Mouse (Mus musculus): ENCODE measurements around the gene Prpf19.

GRCm38 (mm10) chr19:10940801-10941457, 45.9 kb downstream of the Prpf19 start:
- TF ChIP-seq CTCF (IDR thresholded peaks at IDR 0.05; ENCODE audit: low read depth) (no peak), EP300 (IDR thresholded peaks at IDR 0.05; ENCODE audit: low read depth) (no peak)

Data from liver, embryonic 14.5 days (tissue).